Mouse (Mus musculus): Measurements from ENCODE around the gene Mfn1. TPM values are rescaled to one million over a fixed set of nuclear protein-coding genes. Genes with fewer than 3 reads are reported as not detected.

Mfn1 gene
- polyA plus RNA-seq (2012; rRNA removed) = 19.9 and 26.4 TPM in 2 replicates

- TF ChIP-seq POLR2A (IDR thresholded peaks at IDR 0.05; ENCODE audit: low read depth, low read length) (peak; percentile 80), CTCF (conservative IDR thresholded peaks at IDR 0.05; ENCODE audit: insufficient read depth, insufficient read length, low read depth, low read length) (no peak)
- Histone ChIP-seq H3K4me1 (ENCODE audit: control insufficient read depth, insufficient read depth, low read length) (no peaks in the 10 kb centered on the region; the same call in 1 of the 2 replicates), H3K27me3 (replicated peaks; ENCODE audit: control insufficient read depth, insufficient read depth, low read length) (no peaks in the 10 kb centered on the region), H3K36me3 (ENCODE audit: control insufficient read depth, insufficient read depth, low read length) (peaks cover 3% of the 10 kb centered on the region), H3K27ac (ENCODE audit: insufficient read depth, low read depth, low read length) (peak within 1 kb of the TSS; percentile 71), H3K4me3 (ENCODE audit: insufficient read depth, low read depth, low read length) (peak within 1 kb of the TSS; percentile 70)
- DNase-seq = peak; percentile 98
- under 1% methylated on average over 47 of the region's 47 CpGs for WGBS
Measured at GRCm38 (mm10) chr3:32529303-32529898, at the start of gene Mfn1. Gene Mfn1 (plus strand): TSS chr3:32529465.

- Histone ChIP-seq H3K4me1 (ENCODE audit: control insufficient read depth, insufficient read depth, low read length) (no peaks in the 10 kb centered on the region), H3K36me3 (ENCODE audit: control insufficient read depth, insufficient read depth, low read length) (no peaks in the 10 kb centered on the region), H3K27ac (ENCODE audit: insufficient read depth, low read depth, low read length) (no peak overlapping the region), H3K27me3 (replicated peaks; ENCODE audit: control insufficient read depth, insufficient read depth, low read length) (no peaks in the 10 kb centered on the region), H3K4me3 (ENCODE audit: insufficient read depth, low read depth, low read length) (no peak overlapping the region)
- 88% methylated on average over 7 of the region's 7 CpGs for WGBS
- no peak for DNase-seq
- TF ChIP-seq POLR2A (IDR thresholded peaks at IDR 0.05; ENCODE audit: low read depth, low read length) (no peak), CTCF (conservative IDR thresholded peaks at IDR 0.05; ENCODE audit: insufficient read depth, insufficient read length, low read depth, low read length) (no peak)
Measured at GRCm38 (mm10) chr3:32479961-32480360, 49.3 kb upstream of the Mfn1 start.

GRCm38 (mm10) chr3:32483035-32483434 is 46.2 kb upstream of the Mfn1 start:
- Histone ChIP-seq H3K27ac (ENCODE audit: insufficient read depth, low read depth, low read length) (no peak overlapping the region), H3K36me3 (ENCODE audit: control insufficient read depth, insufficient read depth, low read length) (no peaks in the 10 kb centered on the region), H3K4me3 (ENCODE audit: insufficient read depth, low read depth, low read length) (no peak overlapping the region), H3K27me3 (replicated peaks; ENCODE audit: control insufficient read depth, insufficient read depth, low read length) (no peaks in the 10 kb centered on the region), H3K4me1 (ENCODE audit: control insufficient read depth, insufficient read depth, low read length) (no peaks in the 10 kb centered on the region)
- TF ChIP-seq POLR2A (IDR thresholded peaks at IDR 0.05; ENCODE audit: low read depth, low read length) (no peak), CTCF (conservative IDR thresholded peaks at IDR 0.05; ENCODE audit: insufficient read depth, insufficient read length, low read depth, low read length) (no peak)
- 84% methylated on average over 3 of the region's 3 CpGs for WGBS
- no peak for DNase-seq

- H3K4me1 ChIP-seq (ENCODE audit: control insufficient read depth, insufficient read depth, low read length) = no peaks in the 10 kb centered on the region
- no peaks in the 10 kb centered on the region for H3K36me3 ChIP-seq (ENCODE audit: control insufficient read depth, insufficient read depth, low read length)
- H3K27ac ChIP-seq (ENCODE audit: insufficient read depth, low read depth, low read length) = peak overlapping the region; percentile 30; the same call in 1 of the 2 replicates
- TF ChIP-seq POLR2A (IDR thresholded peaks at IDR 0.05; ENCODE audit: low read depth, low read length) = no peak
- no peak for TF ChIP-seq CTCF (conservative IDR thresholded peaks at IDR 0.05; ENCODE audit: insufficient read depth, insufficient read length, low read depth, low read length)
- DNase-seq = peak; percentile 75
- no peak overlapping the region for H3K4me3 ChIP-seq (ENCODE audit: insufficient read depth, low read depth, low read length)
- H3K27me3 ChIP-seq (replicated peaks; ENCODE audit: control insufficient read depth, insufficient read depth, low read length) = no peaks in the 10 kb centered on the region
- 61% methylated on average over 4 of the region's 4 CpGs for WGBS
Measured at GRCm38 (mm10) chr3:32486543-32486942, 42.7 kb upstream of the Mfn1 start.

GRCm38 (mm10) chr3:32488172-32488571 is 41.1 kb upstream of the Mfn1 start:
- Histone ChIP-seq H3K36me3 (ENCODE audit: control insufficient read depth, insufficient read depth, low read length) (no peaks in the 10 kb centered on the region), H3K4me1 (ENCODE audit: control insufficient read depth, insufficient read depth, low read length) (peaks cover 6% of the 10 kb centered on the region), H3K27ac (ENCODE audit: insufficient read depth, low read depth, low read length) (no peak overlapping the region), H3K27me3 (replicated peaks; ENCODE audit: control insufficient read depth, insufficient read depth, low read length) (no peaks in the 10 kb centered on the region), H3K4me3 (ENCODE audit: insufficient read depth, low read depth, low read length) (no peak overlapping the region)
- TF ChIP-seq POLR2A (IDR thresholded peaks at IDR 0.05; ENCODE audit: low read depth, low read length) (no peak), CTCF (conservative IDR thresholded peaks at IDR 0.05; ENCODE audit: insufficient read depth, insufficient read length, low read depth, low read length) (no peak)
- 93% methylated on average over 6 of the region's 6 CpGs for WGBS
- no peak for DNase-seq

- H3K36me3 ChIP-seq (ENCODE audit: control insufficient read depth, insufficient read depth, low read length) = no peaks in the 10 kb centered on the region
- 44% methylated on average over 15 of the region's 15 CpGs for WGBS
- no peak for DNase-seq
- H3K27me3 ChIP-seq (replicated peaks; ENCODE audit: control insufficient read depth, insufficient read depth, low read length) = no peaks in the 10 kb centered on the region
- TF ChIP-seq POLR2A (IDR thresholded peaks at IDR 0.05; ENCODE audit: low read depth, low read length) (no peak), CTCF (conservative IDR thresholded peaks at IDR 0.05; ENCODE audit: insufficient read depth, insufficient read length, low read depth, low read length) (no peak)
- no peak overlapping the region for H3K27ac ChIP-seq (ENCODE audit: insufficient read depth, low read depth, low read length)
- no peak overlapping the region for H3K4me3 ChIP-seq (ENCODE audit: insufficient read depth, low read depth, low read length)
- peaks cover 9% of the 10 kb centered on the region for H3K4me1 ChIP-seq (ENCODE audit: control insufficient read depth, insufficient read depth, low read length)
Measured at GRCm38 (mm10) chr3:32490076-32490927, 39.0 kb upstream of the Mfn1 start.

- Histone ChIP-seq H3K4me3 (ENCODE audit: insufficient read depth, low read depth, low read length) (no peak overlapping the region), H3K27ac (ENCODE audit: insufficient read depth, low read depth, low read length) (no peak overlapping the region), H3K36me3 (ENCODE audit: control insufficient read depth, insufficient read depth, low read length) (no peaks in the 10 kb centered on the region), H3K4me1 (ENCODE audit: control insufficient read depth, insufficient read depth, low read length) (peaks cover 10% of the 10 kb centered on the region), H3K27me3 (replicated peaks; ENCODE audit: control insufficient read depth, insufficient read depth, low read length) (no peaks in the 10 kb centered on the region)
- TF ChIP-seq CTCF (conservative IDR thresholded peaks at IDR 0.05; ENCODE audit: insufficient read depth, insufficient read length, low read depth, low read length) (no peak), POLR2A (IDR thresholded peaks at IDR 0.05; ENCODE audit: low read depth, low read length) (no peak)
- DNase-seq = no peak
Measured at GRCm38 (mm10) chr3:32490928-32491315, 38.3 kb upstream of the Mfn1 start.

Measured in kidney, adult 2 months (tissue).